Mouse (Mus musculus) embryonic stem cell, embryonic (primary cell): ENCODE results near the gene Stim1.

ENCODE experiments used
- CTCF ChIA-PET, 4 experiments: fragments of 300-600 bp in 2 of 4; fragments of 350-600 bp in 2 of 4; sonication (Branson Sonifier 250); formaldehyde crosslinking; loops; one replicate each; lab custom pipeline; 2022; ENCODE audit warnings: inconsistent platforms in 2 of 4; lab: Charles Lee
- POLR2A ChIA-PET, 4 experiments: fragments of 300-600 bp in 2 of 4; fragments of 350-600 bp in 2 of 4; sonication (Branson Sonifier 250); formaldehyde crosslinking; loops; one replicate each; lab custom pipeline; 2022; ENCODE audit warnings: antibody characterized with exemption in 4 of 4, inconsistent platforms in 1 of 4; lab: Charles Lee

Stim1 gene

DNA sequence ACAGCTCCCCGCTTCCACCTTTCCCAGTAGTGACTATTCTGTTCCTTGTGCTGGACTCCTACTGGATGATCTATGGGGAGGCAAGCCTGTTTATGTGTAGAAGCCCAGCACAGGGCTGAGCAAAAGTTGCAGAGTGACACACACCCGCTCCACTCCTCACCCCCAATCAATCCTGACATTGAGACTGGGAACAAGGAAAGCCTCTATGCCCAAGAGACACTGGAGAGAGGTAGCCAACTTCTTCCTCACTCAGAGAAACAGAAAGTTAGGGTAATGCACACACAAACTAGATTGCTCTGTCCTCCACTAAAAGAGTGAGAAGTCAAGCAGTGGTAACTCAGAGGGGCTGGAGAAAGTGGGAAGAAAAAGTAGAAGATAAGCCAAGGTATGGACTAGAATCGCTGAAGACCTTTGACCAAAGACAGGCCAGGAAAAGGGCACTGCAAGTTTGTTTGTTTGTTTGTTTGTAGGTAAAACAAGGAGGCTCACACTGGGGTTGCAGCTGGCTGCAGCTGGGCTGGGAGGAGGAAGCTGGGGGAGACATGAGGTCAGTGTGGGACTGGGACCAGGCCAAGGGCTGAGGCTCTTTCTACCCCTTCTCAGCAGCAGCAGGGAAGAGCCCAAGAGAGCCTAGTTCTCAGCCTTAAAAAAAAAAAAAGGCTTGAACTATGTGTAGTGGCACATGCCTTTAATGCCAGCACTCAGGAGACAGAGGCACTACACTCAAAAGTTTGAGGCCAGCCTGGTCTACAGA lies 22.6 kb upstream of the Stim1 start:
- ChIA-PET CTCF (interaction anchor here in 2 of 4 experiments (0.9 to 1.3 kb wide), 2 partner anchors 13 to 233 kb away, joined by 3 to 5 read pairs; no protein-coding TSS in a partner anchor), POLR2A (interaction anchor here in 2 of 4 experiments (0.6 to 2.2 kb wide), 9 partner anchors 9 to 172 kb away, joined by 3 to 5 read pairs (median 3); no protein-coding TSS in a partner anchor)

DNA sequence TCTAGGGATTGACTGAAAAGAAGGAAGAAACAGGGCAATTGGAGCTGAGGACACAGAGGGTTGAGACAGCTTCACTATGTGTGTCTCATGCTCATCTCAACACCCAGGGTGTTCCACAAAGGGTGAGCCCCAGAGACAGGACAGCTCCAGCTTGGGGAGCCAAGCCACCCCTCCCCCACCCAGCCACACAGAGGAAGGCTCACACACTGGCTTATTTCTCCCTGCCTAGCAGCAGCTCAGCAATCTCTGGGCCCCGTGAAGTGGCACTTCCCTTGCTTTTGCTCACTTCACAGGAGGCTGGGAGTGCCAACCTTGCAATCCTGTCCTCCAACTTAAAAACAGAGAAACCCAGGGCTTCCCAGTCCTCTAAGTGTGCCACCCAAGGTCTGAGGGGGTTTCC lies 21.8 kb upstream of the Stim1 start:
- ChIA-PET POLR2A (interaction anchor here in 1 of 4 experiments (0.9 to 1.1 kb wide), 3 partner anchors 10 to 171 kb away, joined by 3 to 4 read pairs (median 4); no protein-coding TSS in a partner anchor), CTCF (interaction anchor here in 1 of 4 experiments (1.3 kb wide), 1 partner anchor 232 kb away, joined by 3 read pairs; no protein-coding TSS in a partner anchor)

DNA sequence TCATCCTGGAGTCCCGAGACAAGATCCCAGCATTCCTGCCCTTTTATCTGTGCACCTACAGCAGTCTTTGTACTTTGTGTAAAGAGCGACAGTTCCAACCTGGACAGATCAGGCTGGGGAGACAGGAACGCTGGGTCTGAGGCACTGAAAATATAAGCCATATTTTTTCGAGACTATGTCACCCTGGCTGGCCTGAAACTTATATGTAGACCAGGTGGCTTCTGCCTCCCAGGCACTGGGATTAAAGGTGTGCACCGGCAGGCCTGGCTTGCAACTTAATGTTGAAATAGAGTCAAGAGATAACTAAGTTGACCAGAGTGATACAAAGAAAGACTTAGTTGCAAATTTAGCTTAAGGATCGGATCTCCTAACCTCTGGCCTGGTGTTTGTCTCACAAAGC lies 21.3 kb upstream of the Stim1 start:
- ChIA-PET POLR2A (interaction anchor here in 2 of 4 experiments (0.9 to 1.5 kb wide), 6 partner anchors 10 to 318 kb away, joined by 3 to 6 read pairs (median 4); partner anchors contain the start of genes Nup98 (in 1 of the 2) and Pgap2 (in 1 of the 2)), CTCF (interaction anchor here in 1 of 4 experiments (1.0 to 1.3 kb wide), 3 partner anchors 12 to 232 kb away, joined by 3 to 7 read pairs (median 3); no protein-coding TSS in a partner anchor)

DNA sequence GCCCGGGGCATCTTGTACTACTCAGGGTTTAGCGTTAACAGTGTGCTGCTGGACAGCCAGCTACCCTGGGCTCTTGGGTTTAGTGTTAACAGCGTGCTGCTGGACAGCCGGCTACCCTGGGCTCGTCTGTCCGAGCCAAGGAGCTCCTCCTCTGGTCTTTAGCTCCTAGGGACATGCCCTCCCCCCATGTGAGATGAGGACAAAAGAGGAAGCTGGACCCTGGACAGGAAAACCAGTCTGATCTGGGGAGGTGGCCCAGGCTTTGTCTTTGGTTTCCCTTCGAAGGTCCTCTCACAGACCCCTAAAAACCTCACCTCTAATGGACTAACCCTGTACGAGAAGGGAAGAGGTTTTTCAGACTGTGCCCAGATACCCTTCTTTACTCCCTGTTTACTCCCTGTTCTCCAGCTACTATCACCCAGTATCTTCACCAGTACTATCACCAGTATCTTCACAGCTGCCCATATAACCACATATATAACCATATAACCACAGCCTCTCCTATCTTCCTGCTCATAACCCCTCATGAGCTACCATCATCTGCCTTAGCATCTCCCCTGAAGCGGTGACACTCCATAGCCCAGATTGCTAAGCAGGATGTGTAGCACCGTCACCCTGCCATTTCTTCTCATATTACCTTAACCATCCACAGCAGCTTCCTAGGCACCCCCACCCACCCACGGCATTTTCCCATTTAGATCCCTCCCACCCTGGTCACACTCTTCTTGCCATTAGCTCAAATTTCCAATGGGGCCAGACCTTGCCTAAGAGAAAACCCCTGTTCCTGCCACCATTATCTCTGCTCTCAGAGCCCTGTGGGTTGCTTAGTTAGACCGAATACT lies 20.4 kb upstream of the Stim1 start:
- CTCF ChIA-PET, result interaction anchor here (0.6 to 1.3 kb wide), 5 partner anchors 11 to 107 kb away, joined by 3 to 10 read pairs (median 7); no protein-coding TSS in a partner anchor
- POLR2A ChIA-PET, result interaction anchor here in 2 of 4 experiments (0.6 to 2.8 kb wide), 12 partner anchors 9 to 1281 kb away, joined by 3 to 14 read pairs (median 3); partner anchors contain the start of genes Nup98 (in 1 of the 2) and Pgap2 (in 1 of the 2)

DNA sequence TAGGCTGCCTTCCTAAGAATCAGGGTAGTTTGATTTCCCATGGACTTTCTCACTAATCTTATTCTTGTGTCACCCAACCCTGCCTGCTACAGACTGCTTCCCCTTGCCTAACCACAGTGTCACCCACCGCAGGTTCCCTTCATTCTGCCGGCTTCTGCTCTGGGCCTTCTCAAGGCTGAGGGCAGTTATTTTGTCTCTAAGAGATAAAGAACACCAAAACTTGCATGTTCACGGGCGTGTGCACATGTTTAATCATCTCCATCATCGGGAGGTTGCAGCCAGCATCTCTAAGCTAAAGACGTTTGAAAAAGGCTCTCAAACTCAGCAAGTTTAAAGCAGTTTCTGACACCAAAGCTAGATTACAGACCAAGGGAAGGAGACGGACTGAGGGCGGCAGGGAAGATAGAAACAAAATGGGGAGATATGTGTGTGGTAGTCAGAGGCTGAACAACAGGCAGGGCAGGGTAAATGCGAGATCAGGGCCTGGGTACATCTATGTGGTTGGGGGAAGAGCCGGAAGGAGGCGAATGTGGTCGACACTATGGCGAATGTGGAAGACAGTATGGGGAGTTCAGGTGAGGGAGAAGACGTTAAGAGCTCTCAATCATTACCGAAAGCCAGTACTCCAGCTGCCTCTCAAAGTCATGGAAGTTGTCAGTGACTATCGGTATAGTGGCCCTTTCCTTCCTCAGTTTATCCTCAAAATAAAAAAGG lies 18.8 kb upstream of the Stim1 start:
- ChIA-PET CTCF (interaction anchor here in 3 of 4 experiments (0.5 to 2.3 kb wide), 9 partner anchors 9 to 1198 kb away, joined by 3 to 21 read pairs (median 6); partner anchors contain the start of genes Stim1 (in 2 of the 3), Nup98 (in 1 of the 3) and Pgap2 (in 1 of the 3)), POLR2A (interaction anchor here in 3 of 4 experiments (0.5 to 3.3 kb wide), 27 partner anchors 8 to 879 kb away, joined by 3 to 25 read pairs (median 7); partner anchors contain the start of genes Nup98 (in 2 of the 3), Pgap2 (in 2 of the 3), Stim1 (in 2 of the 3) and Rrm1 (in 1 of the 3))

DNA sequence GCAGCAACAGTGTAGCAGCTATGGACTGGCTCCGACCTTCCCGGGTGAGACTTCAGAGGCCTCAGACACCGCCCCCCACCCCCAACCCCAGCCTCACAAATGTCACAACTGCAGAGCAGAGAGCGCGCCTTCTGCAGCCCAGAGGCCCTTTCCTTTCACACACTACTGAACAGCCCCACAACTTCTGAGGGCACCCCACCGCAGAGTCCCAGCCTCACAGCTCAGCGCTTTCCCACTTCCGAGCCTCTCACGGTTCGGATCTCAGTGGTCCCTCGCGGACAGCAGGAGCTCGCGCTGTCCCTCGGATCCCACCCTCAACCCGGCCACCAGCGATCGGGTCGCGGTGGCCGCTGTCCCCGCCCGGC lies 18.1 kb upstream of the Stim1 start:
- ChIA-PET POLR2A (interaction anchor here in 3 of 4 experiments (0.8 to 3.3 kb wide), 32 partner anchors 9 to 413 kb away, joined by 3 to 25 read pairs (median 6); partner anchors contain the start of genes Nup98 (in 3 of the 3), Pgap2 (in 3 of the 3), Stim1 (in 2 of the 3) and Rrm1 (in 1 of the 3)), CTCF (interaction anchor here (0.6 to 2.3 kb wide), 11 partner anchors 9 to 249 kb away, joined by 3 to 21 read pairs (median 6); partner anchors contain the start of genes Stim1 (in 3 of the 4), Nup98 (in 1 of the 4) and Pgap2 (in 1 of the 4))

DNA sequence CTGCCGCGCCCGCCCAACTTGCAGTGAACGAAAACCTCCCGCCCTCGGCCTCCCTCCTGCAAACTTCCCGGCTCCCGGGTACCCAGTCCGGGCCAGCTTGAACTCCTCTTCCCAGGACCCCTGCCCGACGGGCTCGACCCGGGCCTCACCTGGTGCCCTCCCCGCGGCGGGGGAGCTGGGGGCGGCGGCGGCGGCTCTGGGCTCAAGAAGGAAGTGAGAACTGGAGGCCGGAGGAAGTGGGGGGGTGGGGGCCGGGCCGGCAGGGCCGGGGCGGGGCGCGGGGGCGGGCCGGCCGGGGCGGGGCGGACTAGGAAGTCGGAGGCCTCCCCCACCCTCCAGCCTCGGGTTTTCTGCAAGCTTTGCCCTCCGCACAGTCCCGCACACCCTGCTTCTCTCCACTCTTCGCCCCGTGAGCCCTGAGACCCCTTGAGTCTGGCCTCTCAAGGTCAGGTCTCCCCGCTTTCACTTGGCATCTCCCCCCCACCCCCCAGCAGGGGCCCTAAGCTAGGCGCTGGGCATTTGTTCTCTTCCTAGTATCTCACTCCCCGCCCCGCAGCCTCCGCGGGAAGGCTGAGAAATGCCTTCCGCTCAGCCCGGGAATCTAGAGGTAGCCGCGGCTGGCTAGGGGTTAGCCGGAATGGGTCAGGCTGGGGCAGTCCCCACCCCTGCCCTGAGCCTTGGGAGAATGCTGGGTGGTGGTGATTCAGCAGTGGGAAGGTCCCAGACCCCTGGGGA lies 17.5 kb upstream of the Stim1 start:
- POLR2A ChIA-PET, result interaction anchor here (0.6 to 3.3 kb wide), 41 partner anchors 8 to 859 kb away, joined by 3 to 25 read pairs (median 4); partner anchors contain the start of genes Nup98 (in 3 of the 4), Pgap2 (in 3 of the 4), Stim1 (in 2 of the 4) and Rrm1 (in 1 of the 4)
- CTCF ChIA-PET, result interaction anchor here (0.5 to 2.3 kb wide), 20 partner anchors 8 to 800 kb away, joined by 3 to 21 read pairs (median 4); partner anchors contain the start of genes Stim1 (in 3 of the 4), Nup98 (in 1 of the 4) and Pgap2 (in 1 of the 4)

DNA sequence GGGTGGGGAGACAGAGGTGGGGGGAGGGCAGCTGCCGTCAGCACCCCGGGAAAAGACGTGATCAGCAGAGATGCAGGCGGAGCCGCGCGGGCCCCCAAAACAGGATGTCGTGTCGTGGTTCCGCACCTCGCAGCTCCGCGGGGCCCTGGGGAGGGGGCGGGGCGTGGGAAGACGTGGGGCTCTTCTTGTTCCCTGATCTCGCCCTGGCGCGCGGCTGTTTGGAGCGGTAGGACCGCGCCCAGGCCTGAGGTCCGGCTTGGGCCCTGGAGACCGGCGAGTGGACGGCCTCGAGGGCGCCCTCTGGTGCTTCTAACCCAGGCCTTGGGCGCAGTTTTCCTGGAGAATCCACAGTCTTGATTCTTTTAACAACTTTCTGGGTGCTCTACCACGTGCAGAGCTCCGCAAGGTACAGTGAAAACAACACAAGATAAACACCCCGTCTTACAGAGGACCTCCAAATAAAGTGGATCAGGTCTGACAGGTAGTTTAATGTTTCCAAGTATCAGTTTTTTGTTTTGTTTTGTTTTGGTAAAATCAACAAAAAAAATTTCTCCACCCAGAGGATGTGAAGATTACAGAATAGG lies 16.9 kb upstream of the Stim1 start:
- ChIA-PET CTCF (interaction anchor here (0.5 to 2.3 kb wide), 19 partner anchors 8 to 801 kb away, joined by 3 to 21 read pairs (median 4); partner anchors contain the start of gene Stim1 (in 3 of the 4)), POLR2A (interaction anchor here (0.6 to 3.3 kb wide), 29 partner anchors 10 to 860 kb away, joined by 3 to 25 read pairs (median 6); partner anchors contain the start of genes Nup98 (in 3 of the 4), Pgap2 (in 3 of the 4), Rrm1 (in 1 of the 4) and Stim1 (in 1 of the 4))

DNA sequence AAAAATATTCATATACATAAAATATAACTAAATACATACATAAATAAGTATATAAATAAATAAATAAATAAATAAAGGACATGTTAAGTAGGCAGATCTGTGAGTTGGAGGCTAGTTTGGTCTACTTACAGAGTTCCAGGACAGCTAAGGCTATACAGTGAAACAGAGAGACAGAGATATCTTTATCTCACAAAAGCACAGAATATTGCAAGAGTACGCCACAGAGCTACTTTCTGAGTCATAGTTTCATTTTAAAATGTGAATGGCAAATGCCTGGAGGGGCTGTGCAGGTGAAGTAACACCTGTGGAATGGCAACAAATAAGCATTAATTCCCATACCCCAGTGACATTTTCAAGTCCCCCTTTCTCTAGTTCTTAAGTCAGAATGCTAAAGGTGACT lies 14.0 kb upstream of the Stim1 start:
- POLR2A ChIA-PET, result no interaction called here
- CTCF ChIA-PET, result no interaction called here

DNA sequence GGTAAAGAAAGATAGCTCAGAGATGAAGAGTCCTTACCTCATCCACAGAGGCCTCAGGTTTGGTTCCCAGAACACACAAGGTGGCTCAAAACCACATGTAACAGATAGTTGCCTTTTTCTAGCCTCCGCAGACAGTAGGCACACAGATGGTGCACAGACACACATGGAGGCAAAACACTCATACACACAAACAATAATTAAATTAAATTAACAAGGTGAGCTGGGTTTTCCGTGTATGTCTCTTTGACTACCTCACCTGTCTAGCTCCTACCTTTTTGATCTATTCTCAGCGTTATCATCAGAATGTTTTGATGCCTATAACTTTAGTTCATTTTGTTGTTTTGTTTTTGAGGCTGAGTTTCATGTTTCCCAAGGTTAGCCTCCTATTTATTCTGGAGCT lies 11.7 kb upstream of the Stim1 start, which contains the start of gene Rhog:
Gene Rhog (minus strand): TSS at position 101 of the 400 bp plus-strand sequence.
- POLR2A ChIA-PET, result interaction anchor here in 1 of 4 experiments (0.6 kb wide), 1 partner anchor 160 kb away, joined by 3 read pairs; no protein-coding TSS in a partner anchor
- CTCF ChIA-PET, result interaction anchor here in 2 of 4 experiments (0.6 to 1.0 kb wide), 3 partner anchors 11 to 56 kb away, joined by 3 to 5 read pairs (median 3); no protein-coding TSS in a partner anchor

DNA sequence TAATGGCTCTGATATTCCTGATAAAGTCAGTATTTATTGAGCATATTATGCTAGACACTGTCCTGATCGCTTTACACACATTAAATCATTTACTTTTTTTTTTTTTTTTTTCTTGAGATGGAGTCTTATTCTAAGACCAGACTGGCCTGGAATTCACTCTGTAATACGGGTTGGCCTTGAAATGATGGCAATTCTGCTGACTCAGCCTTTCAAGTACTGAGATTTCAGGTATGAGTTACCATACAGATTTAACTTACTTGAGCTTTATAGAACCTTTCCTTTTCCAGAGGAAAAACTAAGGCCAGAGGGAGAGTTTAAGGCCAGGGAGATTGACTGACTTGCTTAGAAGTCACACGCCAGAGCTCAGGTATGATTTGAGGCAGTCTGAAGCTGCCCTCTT lies 11.0 kb upstream of the Stim1 start:
- ChIA-PET CTCF (interaction anchor here in 3 of 4 experiments (0.6 to 2.7 kb wide), 8 partner anchors 10 to 352 kb away, joined by 3 to 32 read pairs (median 3); no protein-coding TSS in a partner anchor), POLR2A (no interaction called here)

DNA sequence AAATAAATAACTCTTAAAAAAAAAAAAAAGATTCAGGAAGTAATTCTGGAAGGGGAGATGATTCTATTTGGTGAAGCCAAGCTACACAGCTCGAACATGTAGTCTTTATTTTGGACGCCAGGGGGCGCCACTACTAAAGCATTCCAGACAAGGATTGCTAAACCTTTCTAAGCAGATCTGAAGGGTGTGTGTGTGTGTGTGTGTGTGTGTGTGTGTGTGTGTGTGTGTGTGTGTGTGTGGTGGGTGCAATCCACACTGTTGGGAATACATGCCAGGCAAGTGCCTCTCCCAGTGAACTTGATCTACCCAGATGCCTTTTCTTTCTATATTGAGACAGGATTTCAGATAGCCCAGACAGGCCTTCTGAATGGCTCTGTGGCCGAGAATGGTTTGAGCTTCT lies 9.4 kb upstream of the Stim1 start:
- ChIA-PET CTCF (interaction anchor here (0.6 to 2.7 kb wide), 80 partner anchors 8 to 1575 kb away, joined by 3 to 32 read pairs (median 4); partner anchors contain the start of genes Stim1 (in 3 of the 4), Folr1 (in 1 of the 4), Nup98 (in 1 of the 4) and Pgap2 (in 1 of the 4)), POLR2A (interaction anchor here (0.6 to 1.6 kb wide), 20 partner anchors 8 to 658 kb away, joined by 3 to 10 read pairs (median 3); partner anchors contain the start of genes Stim1 (in 2 of the 4), Nup98 (in 1 of the 4) and Pgap2 (in 1 of the 4))

DNA sequence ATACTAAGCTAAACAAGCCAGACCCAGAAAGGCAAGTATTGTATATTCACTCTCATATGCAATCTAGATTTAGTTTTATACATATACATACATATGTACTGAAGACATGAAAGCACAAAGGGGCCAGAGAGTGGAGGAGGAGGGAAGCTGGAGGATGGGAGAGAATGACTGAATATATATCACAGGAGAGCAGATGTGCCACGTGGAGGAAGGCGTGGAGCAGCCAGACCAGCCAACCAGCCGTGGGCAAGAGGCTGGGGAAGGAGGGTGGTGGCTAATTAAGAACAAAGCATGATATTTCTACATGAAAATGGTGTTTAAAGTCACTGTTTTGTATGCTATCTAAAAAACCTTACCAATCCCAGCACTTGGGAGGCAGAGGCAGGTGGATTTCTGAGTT lies 8.9 kb upstream of the Stim1 start:
- POLR2A ChIA-PET, result interaction anchor here in 2 of 4 experiments (0.6 to 1.6 kb wide), 16 partner anchors 8 to 219 kb away, joined by 3 to 10 read pairs (median 4); partner anchors contain the start of genes Stim1 (in 2 of the 2), Nup98 (in 1 of the 2) and Pgap2 (in 1 of the 2)
- CTCF ChIA-PET, result interaction anchor here (0.6 to 2.7 kb wide), 37 partner anchors 8 to 1176 kb away, joined by 3 to 32 read pairs (median 5); partner anchors contain the start of genes Stim1 (in 3 of the 4), Folr1 (in 1 of the 4), Nup98 (in 1 of the 4) and Pgap2 (in 1 of the 4)

DNA sequence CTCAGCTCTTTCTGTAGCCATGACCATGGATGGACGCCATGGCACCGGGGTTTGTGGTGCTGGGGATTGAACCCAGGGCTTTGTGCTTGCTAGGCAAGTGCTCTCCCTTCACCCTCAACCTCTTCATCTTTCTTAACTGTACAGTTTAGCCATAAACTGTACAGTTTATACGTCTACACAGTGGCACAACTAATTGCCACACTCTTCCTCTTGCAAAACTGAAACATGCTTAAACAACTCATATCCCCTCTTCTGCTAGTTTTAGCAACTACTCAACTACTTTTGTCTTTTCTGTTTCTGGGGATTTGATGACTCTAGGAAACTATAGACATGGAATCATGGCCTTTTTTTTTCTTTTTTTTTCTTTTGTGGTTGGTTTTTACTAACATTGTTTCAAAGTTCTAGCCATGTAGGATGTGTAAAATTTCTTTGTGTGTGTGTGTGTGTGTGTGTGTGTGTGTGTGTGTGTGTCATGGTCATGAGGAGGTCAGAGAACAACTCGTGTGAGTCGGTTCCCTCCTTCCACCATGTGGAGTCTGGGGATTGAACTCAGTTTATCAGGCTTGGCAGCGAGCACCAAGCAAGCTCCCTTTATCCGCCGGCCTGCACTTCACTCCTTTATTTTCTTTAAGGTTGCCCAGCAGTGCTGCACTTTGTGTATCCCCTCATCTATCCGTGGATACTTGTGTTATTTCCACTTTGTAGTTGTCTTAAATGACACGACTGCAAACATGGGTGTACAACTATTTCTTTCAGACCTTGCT lies 7.7 kb upstream of the Stim1 start:
- ChIA-PET CTCF (no interaction called here), POLR2A (interaction anchor here in 1 of 4 experiments (0.6 to 0.9 kb wide), 2 partner anchors 22 to 83 kb away, joined by 3 read pairs; no protein-coding TSS in a partner anchor)
